Mouse (Mus musculus) G1E (cell line): Measurements from ENCODE around the gene Nfkbiz. TPM values are rescaled to one million over a fixed set of nuclear protein-coding genes. Genes with fewer than 3 reads are reported as not detected.

Source experiments
- ATAC-seq: 2 replicates; pipeline ENCODE4 v1.8.0; 2016; ENCODE audit warnings: mild to moderate bottlenecking; ENCODE audit not compliant: insufficient number of reproducible peaks, poor library complexity, low FRiP score, severe bottlenecking; ENCODE audit errors: extremely low read depth
- DNase-seq: peaks from one replicate; pipeline ENCODE4 v3.0.0; 2012; ENCODE audit warnings: low spot score
- H3K27me3 ChIP-seq: 2 replicates; pipeline ENCODE4 v1.6.1; 2012; ENCODE audit warnings: mild to moderate bottlenecking, low read length, inconsistent platforms; ENCODE audit not compliant: insufficient read depth
- H3K36me3 ChIP-seq: replicated peaks from 2 replicates; pipeline ENCODE3; 2012; ENCODE audit warnings: mild to moderate bottlenecking, inconsistent platforms
- H3K4me1 ChIP-seq: 2 replicates; pipeline ENCODE4 v1.6.1; 2012; ENCODE audit warnings: low read depth, low read length, inconsistent platforms, mixed read lengths; ENCODE audit not compliant: insufficient read depth
- H3K4me3 ChIP-seq: 2 replicates; pipeline ENCODE4 v1.5.1; 2012; ENCODE audit warnings: low read depth, mild to moderate bottlenecking, inconsistent platforms, low read length, moderate library complexity, mixed read lengths
- H3K9me3 ChIP-seq: replicated peaks from 2 replicates; pipeline ENCODE4 v1.6.1; 2012; ENCODE audit warnings: inconsistent platforms
- CTCF ChIP-seq: IDR thresholded peaks from 2 replicates; pipeline ENCODE4 v1.5.1; 2012; ENCODE audit warnings: low read depth, low read length, inconsistent platforms, mixed read lengths
- GATA1 ChIP-seq: IDR thresholded peaks from 2 replicates; pipeline ENCODE4 v1.6.1; 2012; ENCODE audit warnings: borderline replicate concordance, low read length, inconsistent platforms, mixed read lengths
- GATA2 ChIP-seq: IDR thresholded peaks from 2 replicates; pipeline ENCODE4 v1.6.1; 2012; ENCODE audit warnings: low read depth, low read length, inconsistent platforms, borderline replicate concordance
- POLR2AphosphoS5 ChIP-seq: IDR thresholded peaks from 2 replicates; pipeline ENCODE4 v1.6.1; 2012; ENCODE audit warnings: low read depth, low read length, inconsistent platforms; ENCODE audit not compliant: insufficient replicate concordance
- TAL1 ChIP-seq: conservative IDR thresholded peaks from 2 replicates; pipeline ENCODE4 v1.6.1; 2012; ENCODE audit warnings: low read depth, low read length, inconsistent platforms, mixed read lengths
- polyA plus RNA-seq: library from polyadenylated mRNA; stranded (reverse); fragments of >175 nt; gene quantifications from 2 replicates; pipeline ENCODE4 v1.2.3, GENCODE M21; 2012
- total RNA-seq, 2 experiments: library from RNA; stranded (forward) in 1 of 2; stranded (reverse) in 1 of 2; fragments of 200-1000 nt in 1 of 2; fragments of >200 nt in 1 of 2; fragmentation: Nextera tagmentation in 1 of 2; gene quantifications; 2 replicates each; pipeline ENCODE4 v1.2.3; 2014 to 2017

The Nfkbiz gene
- total and polyA plus RNA-seq, 3 experiments = 0.74 to 5.7 (median 5.1) TPM

DNA sequence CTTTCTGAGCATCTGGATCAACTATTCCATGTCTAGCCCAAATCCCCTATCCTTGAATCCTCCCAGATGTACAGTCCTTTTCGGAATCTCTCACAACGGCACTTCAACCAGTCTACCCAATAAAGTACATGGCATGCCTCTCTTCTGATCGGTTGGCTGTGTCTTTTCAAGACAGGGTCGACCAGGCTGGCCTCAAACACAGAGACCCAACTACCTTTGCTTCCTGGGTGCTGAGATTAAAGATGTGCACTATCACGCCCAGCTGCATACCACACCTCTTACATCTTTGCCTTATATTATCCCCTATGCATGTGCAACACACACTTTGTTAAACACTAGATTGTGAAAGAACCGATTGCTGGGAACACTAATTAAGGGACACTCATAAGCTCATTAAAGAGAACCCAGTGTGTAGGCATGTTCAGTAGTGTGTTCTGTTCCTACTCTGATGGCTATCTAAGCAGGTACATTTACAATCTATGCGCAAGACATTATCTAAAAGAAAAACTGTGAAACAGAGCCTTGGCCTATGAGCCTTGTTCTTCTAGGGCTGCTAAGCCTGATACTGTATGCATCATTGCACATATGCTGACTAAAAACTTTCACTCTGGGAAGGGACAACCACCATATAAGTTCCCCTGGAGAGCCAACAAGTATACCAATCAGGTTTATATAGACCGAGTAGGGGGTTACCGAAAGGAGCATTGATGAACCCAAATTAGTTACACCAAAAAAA, 28.8 kb downstream of the Nfkbiz start:
- Histone ChIP-seq H3K36me3 (peaks cover 53% of the 10 kb centered on the region), H3K4me1 (peaks cover 7% of the 10 kb centered on the region), H3K27me3 (no peaks in the 10 kb centered on the region), H3K9me3 (no peaks in the 10 kb centered on the region), H3K4me3 (no peak overlapping the region)
- ATAC-seq (no peak), DNase-seq (no peak)
- TF ChIP-seq CTCF (no peak), GATA2 (no peak), POLR2AphosphoS5 (no peak)

DNA sequence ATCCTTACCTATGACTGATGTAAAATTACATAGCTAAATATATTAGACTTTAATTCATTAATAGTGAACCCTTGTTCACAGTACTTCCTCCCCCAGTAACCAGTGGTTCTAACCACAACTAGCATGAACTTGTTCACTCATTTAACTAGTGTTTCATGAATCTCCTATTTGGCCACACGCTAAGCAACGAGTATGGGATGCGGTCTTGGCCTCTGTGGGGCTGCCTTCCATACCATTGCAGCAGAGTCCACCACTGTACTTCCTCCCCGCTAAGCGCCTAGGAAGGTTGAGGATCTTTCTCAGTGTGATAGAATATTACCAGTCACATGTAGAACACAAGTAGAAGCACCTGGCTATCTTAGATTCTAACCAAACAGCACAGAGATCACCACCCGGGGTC, 29.4 kb downstream of the Nfkbiz start:
- peaks cover 47% of the 10 kb centered on the region for H3K36me3 ChIP-seq
- H3K4me1 ChIP-seq = peaks cover 7% of the 10 kb centered on the region
- no peaks in the 10 kb centered on the region for H3K9me3 ChIP-seq
- ATAC-seq (no peak), DNase-seq (no peak)
- TF ChIP-seq GATA1 (no peak), CTCF (no peak), POLR2AphosphoS5 (no peak), GATA2 (no peak), TAL1 (no peak)
- no peaks in the 10 kb centered on the region for H3K27me3 ChIP-seq
- H3K4me3 ChIP-seq = no peak overlapping the region

- H3K36me3 ChIP-seq = peaks cover 29% of the 10 kb centered on the region
Measured at GRCm38 (mm10) chr16:55807505-55807932, 31.2 kb downstream of the Nfkbiz start.

GRCm38 (mm10) chr16:55804799-55805198, 33.9 kb downstream of the Nfkbiz start:
- H3K27me3 ChIP-seq = no peaks in the 10 kb centered on the region
- H3K4me1 ChIP-seq = no peaks in the 10 kb centered on the region
- H3K4me3 ChIP-seq = no peak overlapping the region
- H3K36me3 ChIP-seq = peaks cover 5% of the 10 kb centered on the region
- ATAC-seq (no peak), DNase-seq (no peak)
- TF ChIP-seq GATA1 (no peak), TAL1 (no peak)
- no peaks in the 10 kb centered on the region for H3K9me3 ChIP-seq

More at GRCm38 (mm10) chr16:55807505-55807932, 31.2 kb downstream of the Nfkbiz start:
- ATAC-seq (no peak), DNase-seq (no peak)
- Histone ChIP-seq H3K4me3 (no peak overlapping the region), H3K27me3 (no peaks in the 10 kb centered on the region), H3K4me1 (peaks cover 5% of the 10 kb centered on the region), H3K9me3 (no peaks in the 10 kb centered on the region)
- TF ChIP-seq POLR2AphosphoS5 (no peak), GATA1 (no peak), CTCF (no peak), TAL1 (no peak), GATA2 (no peak)

DNA sequence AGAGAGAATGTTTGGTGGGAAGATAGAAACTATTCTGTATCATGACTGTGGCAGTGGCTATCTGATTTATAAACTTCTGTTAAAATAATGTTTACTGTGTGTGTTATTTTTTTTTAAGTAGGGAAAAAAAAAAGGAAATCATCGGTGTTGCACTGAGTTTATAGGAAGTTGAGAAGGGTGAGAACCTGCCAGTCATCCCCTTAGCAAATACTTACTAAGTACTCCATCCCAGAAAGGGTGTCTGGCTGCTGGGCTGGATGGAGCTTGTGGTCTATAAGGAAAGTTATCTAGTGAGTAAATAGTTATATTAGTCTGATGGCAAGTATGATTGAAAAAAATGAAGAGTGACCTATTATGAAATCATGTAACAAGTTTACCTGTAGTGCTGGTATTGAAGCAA, 37.1 kb downstream of the Nfkbiz start:
- Histone ChIP-seq H3K27me3 (no peaks in the 10 kb centered on the region), H3K9me3 (no peaks in the 10 kb centered on the region), H3K36me3 (no peaks in the 10 kb centered on the region), H3K4me1 (peaks cover 4% of the 10 kb centered on the region), H3K4me3 (no peak overlapping the region)
- TF ChIP-seq GATA1 (no peak), GATA2 (no peak), TAL1 (no peak), POLR2AphosphoS5 (no peak), CTCF (no peak)
- DNase-seq = no peak
- ATAC-seq = no peak

- DNase-seq = no peak
- TF ChIP-seq POLR2AphosphoS5 = no peak
- TF ChIP-seq TAL1 = no peak
- TF ChIP-seq GATA2 = no peak
- no peak for TF ChIP-seq CTCF
- no peak for TF ChIP-seq GATA1
- Histone ChIP-seq H3K36me3 (no peaks in the 10 kb centered on the region), H3K9me3 (no peaks in the 10 kb centered on the region), H3K4me1 (peaks cover 4% of the 10 kb centered on the region), H3K4me3 (no peak overlapping the region), H3K27me3 (peaks cover 7% of the 10 kb centered on the region; the same call in 1 of the 2 replicates)
- ATAC-seq = no peak
Measured at GRCm38 (mm10) chr16:55798845-55799244, 39.9 kb downstream of the Nfkbiz start.

DNA sequence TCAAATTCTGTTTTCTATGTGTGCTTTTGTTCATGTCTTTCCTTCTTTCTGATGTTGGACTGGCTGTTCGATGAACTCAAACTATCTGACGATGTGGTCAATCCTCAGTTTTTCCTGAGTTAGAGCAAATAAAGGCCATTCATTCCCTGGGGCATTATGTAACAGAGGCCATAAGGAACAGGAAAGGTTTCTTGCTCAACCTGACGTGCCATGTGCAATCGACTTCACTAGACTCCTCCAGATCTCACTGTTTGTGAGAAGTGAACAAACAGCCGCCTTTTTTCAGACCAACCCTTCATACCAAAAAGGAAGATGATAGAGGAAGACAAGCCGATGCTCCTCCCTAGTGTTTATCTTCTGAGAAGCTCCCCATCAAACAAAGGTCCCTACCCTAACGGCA, 48.4 kb downstream of the Nfkbiz start:
- DNase-seq (no peak), ATAC-seq (no peak)
- no peak for TF ChIP-seq GATA2
- no peak for TF ChIP-seq POLR2AphosphoS5
- H3K4me3 ChIP-seq = no peak overlapping the region
- no peaks in the 10 kb centered on the region for H3K36me3 ChIP-seq
- H3K9me3 ChIP-seq = no peaks in the 10 kb centered on the region
- peaks cover 3% of the 10 kb centered on the region; the same call in 1 of the 2 replicates for H3K4me1 ChIP-seq
- H3K27me3 ChIP-seq = no peaks in the 10 kb centered on the region
